Mouse (Mus musculus): ENCODE results near the gene Pdzrn3. TPM values are rescaled to one million over a fixed set of nuclear protein-coding genes. Genes with fewer than 3 reads are reported as not detected.
A peak's percentile ranks its signal among the peaks of the same experiment; 100 is the strongest.

The Pdzrn3 gene
- total RNA-seq, 1 experiment: 3.8 TPM

DNA sequence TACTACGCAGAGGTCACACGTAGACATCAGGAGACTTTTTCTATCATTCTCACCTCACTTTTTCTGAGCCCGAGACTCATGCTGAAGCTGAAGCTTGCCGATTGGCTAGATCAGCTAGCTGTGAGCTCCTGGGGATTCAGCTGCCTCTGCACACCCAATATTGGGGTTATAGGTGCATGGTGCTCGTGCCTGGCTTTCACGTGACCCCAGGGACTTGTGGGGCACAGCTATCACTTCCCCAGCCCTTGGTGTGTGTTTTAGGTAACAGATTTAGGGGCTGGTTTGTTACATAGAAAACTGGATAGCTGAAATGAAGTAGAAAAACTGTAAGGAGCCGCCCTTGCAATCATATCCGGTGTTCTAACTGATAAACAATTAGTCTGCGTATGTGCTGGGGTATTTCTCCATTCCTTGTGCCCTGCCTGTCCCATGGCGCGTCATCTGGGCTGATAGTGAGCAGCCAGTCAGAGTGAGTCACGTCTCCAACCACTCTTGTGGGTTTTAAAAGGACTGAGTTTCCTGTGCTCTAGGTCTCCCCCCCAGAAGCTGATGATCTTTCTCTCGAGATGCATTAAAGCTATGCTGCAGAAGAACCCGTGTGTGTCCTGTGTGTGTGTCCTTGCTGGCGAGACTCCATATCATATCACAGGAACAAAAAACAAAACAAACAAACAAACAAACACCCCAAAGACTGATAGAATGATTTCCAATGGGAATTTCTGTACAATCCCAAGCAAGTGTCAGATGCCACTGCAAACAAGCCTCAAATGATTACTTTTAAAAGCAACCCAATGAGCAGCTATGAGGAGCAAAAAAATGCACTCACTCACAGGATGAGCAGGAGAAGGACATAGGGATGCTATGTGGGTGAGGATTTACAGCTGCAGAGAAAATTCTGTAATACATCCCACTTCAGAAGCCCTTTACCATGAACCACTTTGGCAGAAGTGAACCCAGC is 79.9 kb downstream of the Pdzrn3 start:
- Histone ChIP-seq H3K36me3 (ENCODE audit: control insufficient read depth, insufficient read depth, low read length, poor library complexity, severe bottlenecking) (no peaks in the 10 kb centered on the region), H3K9ac (ENCODE audit: insufficient read depth, low read depth, low read length, poor library complexity, severe bottlenecking) (no peak overlapping the region), H3K27ac (ENCODE audit: insufficient read depth, low read depth, low read length, poor library complexity, severe bottlenecking) (no peak overlapping the region), H3K9me3 (ENCODE audit: control insufficient read depth, insufficient read depth, low read depth, low read length) (no peaks in the 10 kb centered on the region), H3K4me3 (ENCODE audit: insufficient read depth in 1 of 2, low read depth in 1 of 2, low read length in 2 of 2, poor library complexity in 1 of 2, severe bottlenecking in 1 of 2) (no peak overlapping the region), H3K4me1 (ENCODE audit: control insufficient read depth in 2 of 2, insufficient read depth in 2 of 2, low read length in 2 of 2, poor library complexity in 1 of 2) (no peaks in the 10 kb centered on the region)
- no peak for DNase-seq (ENCODE audit: low read depth, low spot score)
- TF ChIP-seq MAFK (IDR thresholded peaks at IDR 0.05; ENCODE audit: insufficient read depth, low read depth, low read length): no peak
- in situ Hi-C loops (cut with MboI; ENCODE audit: low sequenced_read_pairs in 2 of 2, unreplicated experiment in 2 of 2): no loop called here

DNA sequence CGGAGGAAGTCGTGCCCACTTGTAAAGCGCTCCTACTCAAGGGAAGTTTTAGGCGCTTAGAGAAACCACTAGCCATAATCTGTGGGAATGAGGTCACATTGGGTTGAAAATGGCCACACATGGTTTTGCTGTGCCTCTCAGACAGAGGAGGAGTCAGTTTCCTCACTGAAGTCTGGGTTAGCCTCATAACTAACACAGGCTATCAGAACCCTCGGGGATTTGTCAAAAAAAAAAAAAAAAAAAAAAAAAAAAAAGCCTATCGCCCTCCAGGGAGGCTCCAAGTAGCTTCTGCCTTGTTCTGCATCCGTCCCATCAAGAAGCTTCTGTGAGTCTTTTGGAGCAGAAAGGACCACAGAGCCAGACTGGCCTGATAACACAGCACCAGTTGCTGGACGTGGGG is 80.7 kb downstream of the Pdzrn3 start:
- Histone ChIP-seq H3K9ac (ENCODE audit: insufficient read depth, low read depth, low read length, poor library complexity, severe bottlenecking) (no peak overlapping the region), H3K36me3 (ENCODE audit: control insufficient read depth, insufficient read depth, low read length, poor library complexity, severe bottlenecking) (no peaks in the 10 kb centered on the region), H3K9me3 (ENCODE audit: control insufficient read depth, insufficient read depth, low read depth, low read length) (no peaks in the 10 kb centered on the region), H3K27ac (ENCODE audit: insufficient read depth, low read depth, low read length, poor library complexity, severe bottlenecking) (no peak overlapping the region), H3K4me1 (ENCODE audit: control insufficient read depth in 2 of 2, insufficient read depth in 2 of 2, low read length in 2 of 2, poor library complexity in 1 of 2) (no peaks in the 10 kb centered on the region), H3K4me3 (ENCODE audit: insufficient read depth in 1 of 2, low read depth in 1 of 2, low read length in 2 of 2, poor library complexity in 1 of 2, severe bottlenecking in 1 of 2) (no peak overlapping the region)
- in situ Hi-C loops (cut with MboI; ENCODE audit: low sequenced_read_pairs in 2 of 2, unreplicated experiment in 2 of 2): no loop called here
- TF ChIP-seq ZNF384 (IDR thresholded peaks at IDR 0.05; ENCODE audit: low read depth, low read length) (0 out of 2 replicates have a peak, but pooled peaks have one; percentile 27), HCFC1 (IDR thresholded peaks at IDR 0.05; ENCODE audit: borderline replicate concordance, insufficient read depth, low read length) (no peak), MAFK (IDR thresholded peaks at IDR 0.05; ENCODE audit: insufficient read depth, low read depth, low read length) (no peak)
- DNase-seq (ENCODE audit: low read depth, low spot score): no peak

DNA sequence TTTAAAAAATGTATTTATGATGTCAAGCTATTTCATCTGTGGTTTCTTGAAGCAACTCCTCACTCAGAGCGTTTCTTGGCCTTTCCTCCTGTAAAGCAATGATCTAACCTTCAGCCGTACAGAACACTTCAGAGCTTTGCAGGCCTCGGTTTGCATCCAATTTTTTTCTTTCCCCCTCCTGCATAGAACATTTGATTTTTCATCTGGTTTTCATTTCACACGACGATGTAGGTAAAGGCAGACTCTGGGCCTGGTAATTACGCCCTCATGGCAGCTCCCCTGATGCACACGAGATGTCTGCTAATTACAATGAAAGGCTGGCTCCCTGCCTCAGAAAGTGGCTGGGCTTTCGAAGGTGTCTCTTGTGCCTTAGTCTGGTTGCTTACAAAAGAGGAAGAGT is 81.4 kb downstream of the Pdzrn3 start:
- no peaks in the 10 kb centered on the region for H3K4me1 ChIP-seq (ENCODE audit: control insufficient read depth in 2 of 2, insufficient read depth in 2 of 2, low read length in 2 of 2, poor library complexity in 1 of 2)
- no peak overlapping the region for H3K4me3 ChIP-seq (ENCODE audit: insufficient read depth in 1 of 2, low read depth in 1 of 2, low read length in 2 of 2, poor library complexity in 1 of 2, severe bottlenecking in 1 of 2)
- in situ Hi-C loops (cut with MboI; ENCODE audit: low sequenced_read_pairs in 2 of 2, unreplicated experiment in 2 of 2): no loop called here
- H3K27ac ChIP-seq (ENCODE audit: insufficient read depth, low read depth, low read length, poor library complexity, severe bottlenecking): no peak overlapping the region
- TF ChIP-seq ZC3H11A (IDR thresholded peaks at IDR 0.05; ENCODE audit: borderline replicate concordance, low read depth, low read length): no peak
- no peak for TF ChIP-seq HCFC1 (IDR thresholded peaks at IDR 0.05; ENCODE audit: borderline replicate concordance, insufficient read depth, low read length)
- no peak for TF ChIP-seq MAFK (IDR thresholded peaks at IDR 0.05; ENCODE audit: insufficient read depth, low read depth, low read length)
- TF ChIP-seq ZNF384 (IDR thresholded peaks at IDR 0.05; ENCODE audit: low read depth, low read length): no peak
- no peak for TF ChIP-seq CHD2 (IDR thresholded peaks at IDR 0.05; ENCODE audit: low read depth, low read length)
- no peaks in the 10 kb centered on the region for H3K9me3 ChIP-seq (ENCODE audit: control insufficient read depth, insufficient read depth, low read depth, low read length)
- DNase-seq (ENCODE audit: low read depth, low spot score): no peak
- no peaks in the 10 kb centered on the region for H3K36me3 ChIP-seq (ENCODE audit: control insufficient read depth, insufficient read depth, low read length, poor library complexity, severe bottlenecking)
- no peak overlapping the region for H3K9ac ChIP-seq (ENCODE audit: insufficient read depth, low read depth, low read length, poor library complexity, severe bottlenecking)

DNA sequence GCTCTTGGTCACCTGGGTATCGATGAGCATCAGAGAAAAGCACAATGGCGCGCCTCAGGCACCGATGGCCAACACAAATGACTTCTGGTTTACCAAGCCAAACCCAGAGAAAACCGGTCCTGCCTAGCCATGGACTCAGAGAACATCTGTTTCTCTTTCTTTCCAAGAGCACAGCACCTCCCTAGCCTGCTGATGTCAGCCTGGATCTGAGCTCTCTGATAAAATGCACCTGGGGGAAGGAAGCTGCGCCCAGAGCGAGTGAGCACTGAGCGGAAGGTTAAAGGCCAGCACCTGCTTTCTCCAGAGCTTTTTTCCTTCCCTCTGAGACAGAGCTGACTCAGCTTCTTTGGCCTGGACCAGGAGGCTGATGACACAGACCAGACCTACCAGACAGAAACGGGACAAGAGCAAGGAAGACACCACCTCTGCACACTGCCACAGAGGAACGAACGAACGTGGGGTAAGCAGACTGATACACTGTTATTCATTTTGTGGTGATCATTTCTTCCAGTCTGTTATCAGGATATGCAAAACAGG is 84.6 kb downstream of the Pdzrn3 start:
- Histone ChIP-seq H3K4me3 (ENCODE audit: insufficient read depth in 1 of 2, low read depth in 1 of 2, low read length in 2 of 2, poor library complexity in 1 of 2, severe bottlenecking in 1 of 2) (no peak overlapping the region), H3K4me1 (ENCODE audit: control insufficient read depth in 2 of 2, insufficient read depth in 2 of 2, low read length in 2 of 2, poor library complexity in 1 of 2) (no peaks in the 10 kb centered on the region), H3K27ac (ENCODE audit: insufficient read depth, low read depth, low read length, poor library complexity, severe bottlenecking) (no peak overlapping the region), H3K9me3 (ENCODE audit: control insufficient read depth, insufficient read depth, low read depth, low read length) (no peaks in the 10 kb centered on the region), H3K9ac (ENCODE audit: insufficient read depth, low read depth, low read length, poor library complexity, severe bottlenecking) (no peak overlapping the region), H3K36me3 (ENCODE audit: control insufficient read depth, insufficient read depth, low read length, poor library complexity, severe bottlenecking) (no peaks in the 10 kb centered on the region)
- in situ Hi-C loops (cut with MboI; ENCODE audit: low sequenced_read_pairs in 2 of 2, unreplicated experiment in 2 of 2): no loop called here
- DNase-seq (ENCODE audit: low read depth, low spot score): peak; percentile 33
- TF ChIP-seq HCFC1 (IDR thresholded peaks at IDR 0.05; ENCODE audit: borderline replicate concordance, insufficient read depth, low read length): no peak
- peak; percentile 61; the same call in 1 of the 2 replicates for TF ChIP-seq MAFK (IDR thresholded peaks at IDR 0.05; ENCODE audit: insufficient read depth, low read depth, low read length)

DNA sequence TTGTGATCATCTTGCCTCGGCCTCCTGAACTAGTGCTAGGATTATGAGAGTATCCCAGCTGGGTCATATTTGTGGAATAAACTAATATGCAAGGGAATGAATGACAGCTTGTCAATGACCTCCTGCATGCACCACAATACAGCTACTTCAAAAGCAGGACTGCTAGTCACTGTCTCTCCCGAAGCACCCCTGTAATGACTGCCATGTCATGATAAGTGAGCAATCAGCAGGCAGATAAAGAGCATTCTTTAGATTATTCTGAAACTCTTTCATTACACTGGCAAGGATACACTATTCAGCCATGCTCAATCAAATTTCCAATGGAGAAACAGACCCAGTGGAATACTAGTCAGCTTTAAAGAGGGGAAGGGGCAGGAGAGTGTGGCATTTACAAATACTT is 85.8 kb downstream of the Pdzrn3 start:
- no peak overlapping the region for H3K27ac ChIP-seq (ENCODE audit: insufficient read depth, low read depth, low read length, poor library complexity, severe bottlenecking)
- H3K4me3 ChIP-seq (ENCODE audit: insufficient read depth in 1 of 2, low read depth in 1 of 2, low read length in 2 of 2, poor library complexity in 1 of 2, severe bottlenecking in 1 of 2): no peak overlapping the region
- no peak overlapping the region for H3K9ac ChIP-seq (ENCODE audit: insufficient read depth, low read depth, low read length, poor library complexity, severe bottlenecking)
- no peaks in the 10 kb centered on the region for H3K36me3 ChIP-seq (ENCODE audit: control insufficient read depth, insufficient read depth, low read length, poor library complexity, severe bottlenecking)
- H3K4me1 ChIP-seq (ENCODE audit: control insufficient read depth in 2 of 2, insufficient read depth in 2 of 2, low read length in 2 of 2, poor library complexity in 1 of 2): no peaks in the 10 kb centered on the region
- DNase-seq (ENCODE audit: low read depth, low spot score): no peak
- in situ Hi-C loops (cut with MboI; ENCODE audit: low sequenced_read_pairs in 2 of 2, unreplicated experiment in 2 of 2): no loop called here
- no peaks in the 10 kb centered on the region for H3K9me3 ChIP-seq (ENCODE audit: control insufficient read depth, insufficient read depth, low read depth, low read length)
- TF ChIP-seq ZC3H11A (IDR thresholded peaks at IDR 0.05; ENCODE audit: borderline replicate concordance, low read depth, low read length) (no peak), MAFK (IDR thresholded peaks at IDR 0.05; ENCODE audit: insufficient read depth, low read depth, low read length) (no peak), HCFC1 (IDR thresholded peaks at IDR 0.05; ENCODE audit: borderline replicate concordance, insufficient read depth, low read length) (no peak), CHD2 (IDR thresholded peaks at IDR 0.05; ENCODE audit: low read depth, low read length) (no peak), ZNF384 (IDR thresholded peaks at IDR 0.05; ENCODE audit: low read depth, low read length) (no peak)

Measured in ES-E14 (cell line).